ENCODE assay signal across 8 mouse cellular contexts in genomic region chr3:31902504-31903330, GRCm38 (mm10). TPM values are rescaled to one million over a fixed set of nuclear protein-coding genes. Genes with fewer than 3 reads are reported as not detected.
DNase-seq lines count a peak whose midpoint lies in the region; ATAC-seq and TF ChIP-seq lines count a peak whose summit lies in the region.

TSS of gene Kcnmb2 (plus strand) at chr3:31902507.

- no peak for TF ChIP-seq POLR2A in olfactory bulb, adult 2 months (IDR thresholded peaks at IDR 0.05; ENCODE audit: insufficient read depth, low read depth, low read length)

- H3K27me3 ChIP-seq in forebrain, embryonic 15.5 days = no peaks in the 10 kb centered on the region

- no peak within 1 kb of the TSS for H3K27ac ChIP-seq in forebrain, embryonic 15.5 days (replicated peaks)
- H3K27ac ChIP-seq in olfactory bulb, adult 2 months (ENCODE audit: insufficient read depth, low read depth, low read length) = no peak within 1 kb of the TSS

- WGBS in forebrain, embryonic 15.5 days = under 1% methylated on average over 22 of the region's 22 CpGs
- WGBS in olfactory bulb, adult 2 months = 5% methylated on average over 22 of the region's 22 CpGs

- peaks cover 21% of the 10 kb centered on the region for H3K4me1 ChIP-seq in forebrain, embryonic 15.5 days
- peaks cover 10% of the 10 kb centered on the region for H3K4me1 ChIP-seq in olfactory bulb, adult 2 months (ENCODE audit: control insufficient read depth, insufficient read depth, low read length)

- ATAC-seq in forebrain, embryonic 15.5 days (replicated peaks) = peak; percentile 83
- ATAC-seq in CD4-positive, CD25-positive, alpha-beta regulatory T cell, adult 4 months = no peak

- no peaks in the 10 kb centered on the region for H3K9me3 ChIP-seq in forebrain, embryonic 15.5 days

- no peaks in the 10 kb centered on the region for H3K36me3 ChIP-seq in forebrain, embryonic 15.5 days

- H3K9ac ChIP-seq in forebrain, embryonic 15.5 days (replicated peaks) = peak within 1 kb of the TSS; percentile 50

- DNase-seq in kidney, postnatal 4 days = peak; percentile 6 to 22
- DNase-seq in kidney, postnatal 36 days = no peak
- DNase-seq in cerebellum, adult 8-10 months = peak; percentile 35
- DNase-seq in layer of hippocampus, postnatal 36 days = peak; percentile 11 to 19
- no peak for DNase-seq in thymus, postnatal 4 days

- TF ChIP-seq CTCF in olfactory bulb, adult 2 months (IDR thresholded peaks at IDR 0.05; ENCODE audit: insufficient read depth, low read depth, low read length) = no peak

- peak within 1 kb of the TSS; percentile 46 for H3K4me3 ChIP-seq in forebrain, embryonic 15.5 days
- peak within 1 kb of the TSS; percentile 45 for H3K4me3 ChIP-seq in olfactory bulb, adult 2 months (ENCODE audit: insufficient read depth, low read depth, low read length)

- H3K4me2 ChIP-seq in forebrain, embryonic 15.5 days (replicated peaks) = peak within 1 kb of the TSS; percentile 81

RNA-seq across cellular contexts. Expression of gene Kcnmb2, which starts in this region (rescaled TPM):
- polyA plus RNA-seq in forebrain, embryonic 15.5 days (2015; fragmentation: Nextera tagmentation; extraction: Ambion mirVana) = 3.6 and 3.8 TPM in 2 replicates
- total RNA-seq in layer of hippocampus, postnatal 36 days (2021) = 1 to 10 TPM; 8.1 to 9.5 TPM
- not detected in 2 replicates for polyA plus RNA-seq in olfactory bulb, adult 2 months (2012; ENCODE audit: insufficient read depth, insufficient read length, low replicate concordance, missing spikeins)
- polyA plus RNA-seq in CD4-positive, CD25-positive, alpha-beta regulatory T cell, adult 4 months (2017; shearing (Covaris generic)) = not detected

Comparison
In these comparisons a context has a peak if more than half of its experiments do, and no peak if none do; other contexts are left out.
1. DNase-seq: peak in kidney, postnatal 4 days (2 of 2), cerebellum, adult 8-10 months (single experiment) and layer of hippocampus, postnatal 36 days (2 of 2); none in kidney, postnatal 36 days (0 of 2) and thymus, postnatal 4 days (single experiment).